Mouse (Mus musculus) ES-E14 (cell line): ENCODE measurements around the gene Nmur1.

ENCODE experiments used
- CHD2 ChIP-seq: IDR thresholded peaks from 2 replicates; pipeline ENCODE4 v1.6.1; 2014; ENCODE audit warnings: mild to moderate bottlenecking, low read depth, low read length, inconsistent platforms
- MAFK ChIP-seq: IDR thresholded peaks from 2 replicates; pipeline ENCODE4 v1.6.1; 2014; ENCODE audit warnings: mild to moderate bottlenecking, low read depth, low read length, inconsistent platforms; ENCODE audit not compliant: insufficient read depth
- ZC3H11A ChIP-seq: IDR thresholded peaks from 2 replicates; pipeline ENCODE4 v1.6.1; 2012; ENCODE audit warnings: low read depth, mild to moderate bottlenecking, inconsistent platforms, low read length, borderline replicate concordance
- ZNF384 ChIP-seq: IDR thresholded peaks from 2 replicates; pipeline ENCODE4 v1.6.1; 2012; ENCODE audit warnings: low read depth, low read length, inconsistent platforms

DNA sequence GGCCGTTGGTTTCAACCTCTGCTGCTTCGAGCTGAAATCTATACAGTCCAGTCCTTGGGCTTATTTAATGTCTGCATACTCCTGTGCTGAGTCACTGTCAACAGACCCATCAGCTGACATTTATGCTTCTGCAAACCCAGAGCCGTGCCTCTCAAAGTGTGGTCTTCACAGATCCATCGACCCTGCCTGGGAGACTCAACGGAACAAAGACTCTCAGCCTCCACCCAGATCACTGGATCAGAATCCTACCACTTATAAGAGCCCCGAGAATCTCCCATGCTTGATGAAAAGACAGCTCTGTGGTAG, 11.9 kb upstream of the Nmur1 start:
- no peak for TF ChIP-seq CHD2
- TF ChIP-seq MAFK: no peak
- no peak for TF ChIP-seq ZNF384
- TF ChIP-seq ZC3H11A: no peak
